Mouse (Mus musculus) lung, adult 2 months (tissue): Measurements from ENCODE around the gene Lrrc9. TPM values are rescaled to one million over a fixed set of nuclear protein-coding genes. Genes with fewer than 3 reads are reported as not detected.

ENCODE experiments used
- DNase-seq: peaks from one replicate; pipeline ENCODE4 v3.0.0; 2022
- H3K4me1 ChIP-seq: fragments of 200-500 bp; 2 replicates; pipeline ENCODE4 v1.6.1; 2011; ENCODE audit warnings: low read length; ENCODE audit not compliant: control insufficient read depth, insufficient read depth
- H3K4me3 ChIP-seq: fragments of 200-500 bp; replicated peaks from 2 replicates; pipeline ENCODE3; 2011; ENCODE audit warnings: low read depth, mild to moderate bottlenecking, control low read depth, low read length; ENCODE audit errors: extremely low read depth
- CTCF ChIP-seq: fragments of 200-500 bp; IDR thresholded peaks from 2 replicates; pipeline ENCODE4 v1.5.1; 2011; ENCODE audit warnings: mild to moderate bottlenecking, low read length, control low read depth; ENCODE audit not compliant: insufficient read depth
- POLR2A ChIP-seq: fragments of 200-500 bp; IDR thresholded peaks from 2 replicates; pipeline ENCODE4 v1.6.1; 2011; ENCODE audit warnings: low read depth, mild to moderate bottlenecking, control low read depth, low read length, borderline replicate concordance; ENCODE audit errors: extremely low read depth
- WGBS: fragments of 180-500 bp; shearing (Covaris S2); methylation state at CpG from one replicate; pipeline ENCODE4 v1.1.7; 2018; 5-methylcytosine and 5-hydroxymethylcytosine counted together
- polyA plus RNA-seq: library from polyadenylated mRNA; depleted of rRNA; stranded (reverse); fragments of >200 nt; gene quantifications from 2 replicates; pipeline ENCODE4 v1.2.3, GENCODE M21; 2012; rRNA removed

Gene Lrrc9
- polyA plus RNA-seq, 1 experiment = 0.22 TPM

DNA sequence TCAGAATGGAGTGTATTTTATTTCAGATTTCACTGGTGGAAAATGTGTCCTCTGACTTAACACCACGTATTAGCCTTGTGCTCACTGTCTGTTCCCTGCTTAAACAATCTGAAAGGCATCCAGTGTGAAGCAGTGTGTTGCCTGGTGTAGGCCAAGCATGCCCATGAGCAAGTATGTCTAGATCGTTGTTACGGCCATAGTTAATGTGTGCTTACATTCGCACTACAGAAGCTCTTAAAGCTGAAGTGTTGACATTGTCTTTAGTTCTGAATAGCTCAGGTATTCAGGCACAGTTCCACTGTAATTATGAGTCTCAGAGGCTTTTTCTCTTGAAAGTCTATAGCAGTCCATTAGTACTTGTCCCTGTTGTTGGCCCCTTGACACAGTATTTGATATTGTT is 112.7 kb downstream of the Lrrc9 start:
- WGBS = 64% methylated on average over 4 of the region's 4 CpGs
- DNase-seq = no peak
- Histone ChIP-seq H3K4me3 (no peak overlapping the region), H3K4me1 (no peaks in the 10 kb centered on the region)
- no peak for TF ChIP-seq POLR2A
- TF ChIP-seq CTCF = no peak

DNA sequence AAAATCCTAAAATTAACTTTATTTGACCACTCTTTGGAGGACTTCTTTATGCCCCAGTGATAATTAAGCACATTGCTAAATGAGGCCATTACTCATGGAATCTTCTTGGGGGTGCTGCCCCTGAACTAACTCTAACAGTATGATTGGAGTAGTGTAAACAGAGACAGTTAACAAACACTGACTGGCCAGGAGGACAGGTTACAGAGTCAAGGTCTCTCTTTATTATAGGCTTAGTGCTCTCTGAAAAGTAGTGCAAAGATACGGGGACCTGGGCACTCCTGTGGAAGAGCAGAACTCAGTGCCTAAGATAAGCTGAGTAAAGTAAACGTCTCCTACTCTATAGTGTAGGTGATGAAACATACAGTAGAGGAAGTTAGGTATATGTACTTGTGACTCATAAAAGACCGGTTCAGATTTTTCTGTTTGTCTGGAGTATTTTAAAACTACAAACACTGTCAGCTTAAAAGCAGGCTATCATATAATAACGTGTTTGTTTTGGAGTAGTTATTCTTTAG is 122.7 kb downstream of the Lrrc9 start:
- no peak overlapping the region for H3K4me3 ChIP-seq
- no peak for DNase-seq
- 66% methylated on average over 4 of the region's 4 CpGs for WGBS
- no peaks in the 10 kb centered on the region for H3K4me1 ChIP-seq
- TF ChIP-seq CTCF = no peak
- no peak for TF ChIP-seq POLR2A

Other genes with a start within 250 kb of the Lrrc9 start
- 7.5 and 9.2 TPM in 2 replicates for gene Rtn1, start 32.8 kb upstream of the Lrrc9 start, polyA plus RNA-seq
- gene Pcnx4, start 94.5 kb downstream of the Lrrc9 start, polyA plus RNA-seq = 3.9 and 6.2 TPM in 2 replicates
- gene Gm4756, start 207.8 kb downstream of the Lrrc9 start, polyA plus RNA-seq = 0.17 TPM in 1 of 2 replicates, not detected in the other
- gene Dhrs7, start 223.0 kb downstream of the Lrrc9 start, polyA plus RNA-seq = 53.4 and 72.3 TPM in 2 replicates